Mouse (Mus musculus) heart, embryonic 11.5 days (tissue): ENCODE measurements around the gene Krt83. TPM values are rescaled to one million over a fixed set of nuclear protein-coding genes. Genes with fewer than 3 reads are reported as not detected.
"Not testable (repeated sequence)": the region's sequence is repeated elsewhere in the genome, so short reads cannot be mapped to it uniquely, and the experiment has no call there.

ENCODE experiments used
- ATAC-seq: fragments of 200-750 bp; cut with Nextera tagmentation; replicated peaks from 2 replicates; pipeline ENCODE4 v1.8.0; 2017; ENCODE audit warnings: moderate library complexity; ENCODE audit not compliant: insufficient number of reproducible peaks, low FRiP score, low TSS enrichment
- H3K27ac ChIP-seq: fragments of 300-500 bp; sonication (generic); 2 replicates; pipeline ENCODE4 v1.5.1; 2014; ENCODE audit warnings: mild to moderate bottlenecking, low read depth, low read length
- H3K27me3 ChIP-seq: fragments of 300-500 bp; sonication (generic); 2 replicates; pipeline ENCODE4 v1.6.1; 2014; ENCODE audit warnings: mild to moderate bottlenecking, low read length, mixed read lengths; ENCODE audit not compliant: control insufficient read depth, insufficient read depth
- H3K36me3 ChIP-seq: fragments of 300-500 bp; sonication (generic); 2 replicates; pipeline ENCODE4 v1.6.1; 2014; ENCODE audit warnings: mild to moderate bottlenecking, low read length, moderate library complexity, mixed read lengths; ENCODE audit not compliant: control insufficient read depth, insufficient read depth
- H3K4me1 ChIP-seq: fragments of 300-500 bp; sonication (generic); 2 replicates; pipeline ENCODE4 v1.6.1; 2014; ENCODE audit warnings: low read length; ENCODE audit not compliant: control insufficient read depth, insufficient read depth
- H3K4me2 ChIP-seq: fragments of 300-500 bp; sonication (generic); 2 replicates; pipeline ENCODE4 v1.6.1; 2014; ENCODE audit warnings: mild to moderate bottlenecking, moderate library complexity
- H3K4me3 ChIP-seq: fragments of 300-500 bp; sonication (generic); 2 replicates; pipeline ENCODE4 v1.5.1; 2014; ENCODE audit warnings: low read depth, low read length
- H3K9ac ChIP-seq: fragments of 300-500 bp; sonication (generic); 2 replicates; pipeline ENCODE4 v1.6.1; 2014; ENCODE audit warnings: mild to moderate bottlenecking, low read depth, low read length, moderate library complexity
- H3K9me3 ChIP-seq: fragments of 300-500 bp; sonication (generic); replicated peaks from 2 replicates; pipeline ENCODE4 v1.6.1; 2016; ENCODE audit warnings: low read length; ENCODE audit not compliant: control insufficient read depth
- WGBS: fragments of 180-500 bp; shearing (Covaris S2); extraction: QIAGEN DNeasy Blood & Tissue Kit; methylation state at CpG from one replicate; pipeline ENCODE4 v1.1.7; 2014; ENCODE audit not compliant: insufficient replicate concordance; 5-methylcytosine and 5-hydroxymethylcytosine counted together
- polyA plus RNA-seq: library from polyadenylated mRNA; unstranded; fragments of >200 nt; fragmentation: Nextera tagmentation; extraction: Ambion mirVana; gene quantifications from 2 replicates; pipeline ENCODE4 v1.2.1, GENCODE M21; 2014

Gene Krt83
- polyA plus RNA-seq: not detected in 2 replicates

DNA sequence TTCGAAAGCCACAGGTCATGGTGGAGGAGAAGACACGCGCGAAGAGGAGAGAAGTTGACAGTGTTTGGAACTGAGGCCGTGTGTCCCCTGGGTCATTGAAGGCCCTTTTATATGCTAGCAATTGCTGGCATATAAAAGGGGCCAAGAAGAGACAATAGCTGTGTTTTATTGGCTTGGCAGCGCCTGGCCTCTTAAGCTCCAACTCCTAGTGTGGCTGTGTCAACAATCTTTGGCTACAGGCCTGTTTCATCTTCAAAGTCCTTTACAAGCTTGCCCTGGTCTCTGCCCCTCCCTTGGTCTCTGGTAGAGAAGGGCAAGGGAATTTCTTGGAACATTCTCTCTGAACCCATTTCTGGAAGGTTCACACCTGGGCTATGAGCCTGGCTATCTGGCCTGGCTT, at the start of gene Krt83:
TSS of gene Krt83 (minus strand) at position 82 of the 400 bp plus-strand sequence.
- 89% methylated on average over 6 of the region's 6 CpGs for WGBS
- no peaks in the 10 kb centered on the region for H3K27me3 ChIP-seq
- H3K27ac ChIP-seq: no peak within 1 kb of the TSS
- H3K9me3 ChIP-seq: no peaks in the 10 kb centered on the region
- H3K36me3 ChIP-seq: no peaks in the 10 kb centered on the region
- ATAC-seq: no peak
- no peak within 1 kb of the TSS for H3K9ac ChIP-seq
- no peak within 1 kb of the TSS for H3K4me2 ChIP-seq
- H3K4me3 ChIP-seq: no peak within 1 kb of the TSS
- 0 out of 2 replicates have a peak, but pooled peaks cover 3% of the 10 kb centered on the region for H3K4me1 ChIP-seq

DNA sequence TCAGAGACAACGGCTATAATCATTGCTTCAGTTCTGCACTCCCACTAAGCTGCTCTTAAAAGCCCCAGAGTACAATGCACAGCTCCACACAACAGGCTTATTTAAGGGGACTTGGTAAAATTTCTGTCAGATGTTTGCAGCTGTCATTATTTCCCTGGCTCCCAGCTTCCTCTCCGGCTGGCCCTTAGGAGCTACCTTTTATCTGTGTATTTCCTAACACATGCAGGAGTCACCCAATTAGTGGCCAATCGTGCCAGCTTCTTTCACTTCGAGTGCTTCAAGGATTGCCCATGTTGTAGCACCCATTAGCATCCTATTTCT, 47.2 kb upstream of the Krt83 start:
- H3K27me3 ChIP-seq: peaks cover 14% of the 10 kb centered on the region
- ATAC-seq: no peak

DNA sequence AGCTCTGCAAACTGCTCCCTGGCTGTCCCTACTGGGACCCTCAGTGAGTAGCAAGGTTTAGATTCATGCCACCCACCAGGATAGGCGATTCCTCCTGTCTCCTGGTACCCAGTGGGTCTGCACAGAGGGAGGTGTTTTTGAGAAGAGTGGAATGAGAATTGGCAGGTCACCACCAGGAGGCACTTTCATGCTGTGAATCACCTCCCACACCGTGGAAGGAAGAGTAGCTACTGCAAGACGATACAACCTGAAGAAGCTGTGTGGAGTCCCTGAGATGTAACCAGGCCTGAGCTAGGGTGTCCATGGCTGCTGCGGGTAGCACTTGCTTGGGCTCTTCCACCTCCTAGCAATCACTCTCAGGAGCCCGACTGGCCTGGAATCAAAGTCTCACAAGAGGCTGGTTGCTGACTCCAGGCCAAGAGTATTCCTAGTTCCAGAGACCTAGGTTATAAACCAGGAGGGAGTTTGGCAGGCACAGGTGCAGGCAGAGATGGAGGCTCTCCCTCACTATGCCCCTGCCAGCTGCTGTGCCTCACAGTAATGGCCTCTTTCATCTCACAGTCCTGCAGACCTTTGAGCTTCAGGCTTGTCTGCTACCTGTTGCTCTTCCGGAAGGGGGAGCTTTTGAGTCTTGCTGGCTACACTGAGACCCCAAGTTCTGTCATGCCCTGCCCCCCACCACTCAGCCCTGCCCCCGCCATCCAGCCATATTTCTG, 46.7 kb upstream of the Krt83 start:
- Histone ChIP-seq H3K4me1 (no peaks in the 10 kb centered on the region), H3K27me3 (peaks cover 15% of the 10 kb centered on the region), H3K27ac (no peak overlapping the region), H3K4me2 (no peak overlapping the region), H3K36me3 (no peaks in the 10 kb centered on the region), H3K9ac (no peak overlapping the region), H3K9me3 (no peaks in the 10 kb centered on the region), H3K4me3 (no peak overlapping the region)
- WGBS: 41% methylated on average over 7 of the region's 7 CpGs
- ATAC-seq: no peak

More for the DNA sequence above, 47.2 kb upstream of the Krt83 start:
- no peak overlapping the region for H3K4me3 ChIP-seq
- H3K36me3 ChIP-seq: no peaks in the 10 kb centered on the region
- H3K4me2 ChIP-seq: no peak overlapping the region
- H3K9ac ChIP-seq: no peak overlapping the region
- no peaks in the 10 kb centered on the region for H3K4me1 ChIP-seq
- H3K9me3 ChIP-seq: no peaks in the 10 kb centered on the region
- 55% methylated on average over 4 of the region's 4 CpGs for WGBS
- H3K27ac ChIP-seq: no peak overlapping the region

DNA sequence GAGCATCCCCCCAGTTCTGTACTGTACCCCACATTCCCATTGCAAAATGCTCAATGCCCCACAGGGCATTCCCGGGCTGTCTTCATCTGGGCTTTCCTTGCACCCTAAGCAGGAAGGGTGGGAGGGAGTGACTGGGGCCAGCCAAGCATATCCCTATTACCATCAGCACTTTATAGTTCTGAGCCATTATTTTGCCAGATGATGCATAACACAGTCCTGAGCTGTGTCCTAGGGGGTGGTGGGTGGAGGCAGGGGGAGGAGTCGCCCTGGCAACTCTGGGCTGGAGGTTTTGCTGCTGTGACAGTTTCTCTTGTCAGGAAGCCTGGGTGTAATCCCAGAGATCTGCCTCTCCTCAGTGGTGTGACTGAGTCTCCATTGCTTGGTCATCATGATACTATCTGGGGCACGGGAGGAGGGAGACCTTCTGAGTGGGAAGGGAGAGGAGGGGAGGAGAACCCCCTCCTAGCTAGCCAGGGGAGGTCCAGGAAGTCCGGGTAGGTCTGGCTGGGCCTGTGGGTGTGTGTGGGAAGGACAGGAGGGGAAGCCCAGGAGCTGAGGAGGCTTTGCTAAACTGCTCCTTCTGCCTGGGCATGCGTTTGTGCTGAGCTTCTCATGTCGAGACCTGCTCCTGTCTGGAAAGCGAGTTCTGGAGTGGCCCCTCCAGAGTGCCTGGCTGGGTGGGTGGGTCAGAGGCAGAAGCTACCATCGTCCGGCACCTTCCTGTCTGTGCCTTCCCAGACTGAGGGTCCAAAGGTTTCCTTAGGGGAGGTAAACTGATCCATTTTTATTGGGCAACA, 44.9 kb upstream of the Krt83 start:
- ATAC-seq: no peak
- Histone ChIP-seq H3K27ac (no peak overlapping the region), H3K9me3 (no peaks in the 10 kb centered on the region), H3K36me3 (no peaks in the 10 kb centered on the region), H3K9ac (no peak overlapping the region), H3K4me1 (no peaks in the 10 kb centered on the region), H3K4me2 (no peak overlapping the region), H3K27me3 (peaks cover 7% of the 10 kb centered on the region; the same call in 1 of the 2 replicates), H3K4me3 (no peak overlapping the region)
- 56% methylated on average over 9 of the region's 9 CpGs for WGBS

DNA sequence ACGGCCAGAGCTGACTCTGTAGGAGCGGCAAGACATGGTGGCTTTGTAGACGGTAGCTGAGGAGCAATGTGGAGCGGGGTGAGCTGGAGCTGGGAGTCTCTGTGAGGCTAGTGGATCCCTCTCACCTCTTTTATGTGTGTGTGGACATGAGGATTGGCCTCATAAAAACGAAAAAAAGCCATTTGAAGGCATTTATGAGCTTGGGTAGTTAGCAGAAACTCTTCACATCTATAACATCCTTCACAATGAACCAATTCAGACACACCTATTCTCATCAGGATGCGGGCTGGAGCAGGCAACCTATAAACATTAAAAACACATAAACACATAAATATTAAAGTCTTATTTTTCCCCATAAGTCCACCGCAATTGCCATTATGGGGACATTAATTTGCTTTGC, 41.4 kb upstream of the Krt83 start, which contains the start of gene Krt84:
TSS of gene Krt84 (minus strand) at position 101 of the 400 bp plus-strand sequence.
- Histone ChIP-seq H3K36me3 (no peaks in the 10 kb centered on the region), H3K4me1 (no peaks in the 10 kb centered on the region), H3K9me3 (no peaks in the 10 kb centered on the region), H3K27ac (no peak within 1 kb of the TSS), H3K9ac (no peak within 1 kb of the TSS), H3K4me3 (no peak within 1 kb of the TSS), H3K27me3 (peaks cover 7% of the 10 kb centered on the region; the same call in 1 of the 2 replicates), H3K4me2 (no peak within 1 kb of the TSS)
- WGBS: 77% methylated on average over 7 of the region's 7 CpGs
- ATAC-seq: no peak

DNA sequence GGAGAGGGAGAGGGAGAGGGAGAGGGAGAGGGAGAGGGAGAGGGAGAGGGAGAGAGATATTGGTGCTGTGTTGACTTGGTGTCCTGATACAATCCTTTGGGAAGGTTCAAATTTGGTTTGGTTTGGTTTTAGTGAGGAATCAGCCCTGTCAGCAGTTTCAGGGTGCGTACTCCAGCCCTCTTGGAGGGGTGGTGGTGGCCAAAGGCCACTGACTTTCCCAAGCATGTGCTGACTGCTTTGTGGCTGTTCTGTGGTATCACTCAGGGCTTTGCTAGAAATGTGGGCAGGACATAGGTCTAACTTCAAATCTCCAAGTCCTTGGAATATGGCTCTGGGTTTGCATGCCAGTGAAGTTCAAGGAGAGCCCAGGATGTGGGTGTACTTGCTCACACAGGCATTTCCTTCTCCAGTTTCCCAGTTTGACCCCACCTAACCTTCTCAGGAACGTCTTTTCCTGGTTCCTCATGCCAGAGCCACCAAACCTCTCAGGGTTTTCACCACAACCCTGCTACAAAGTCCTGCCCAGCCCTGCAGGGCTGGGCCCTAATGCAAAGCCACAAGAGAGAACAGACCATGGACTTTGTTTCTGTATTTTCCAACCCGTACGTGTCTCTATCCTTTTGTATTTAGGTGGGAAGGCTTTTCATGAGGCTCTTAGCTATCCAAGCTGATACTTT, 31.4 kb upstream of the Krt83 start:
- peaks cover 23% of the 10 kb centered on the region for H3K27me3 ChIP-seq
- WGBS: 67% methylated on average over 4 of the region's 4 CpGs
- no peak for ATAC-seq

DNA sequence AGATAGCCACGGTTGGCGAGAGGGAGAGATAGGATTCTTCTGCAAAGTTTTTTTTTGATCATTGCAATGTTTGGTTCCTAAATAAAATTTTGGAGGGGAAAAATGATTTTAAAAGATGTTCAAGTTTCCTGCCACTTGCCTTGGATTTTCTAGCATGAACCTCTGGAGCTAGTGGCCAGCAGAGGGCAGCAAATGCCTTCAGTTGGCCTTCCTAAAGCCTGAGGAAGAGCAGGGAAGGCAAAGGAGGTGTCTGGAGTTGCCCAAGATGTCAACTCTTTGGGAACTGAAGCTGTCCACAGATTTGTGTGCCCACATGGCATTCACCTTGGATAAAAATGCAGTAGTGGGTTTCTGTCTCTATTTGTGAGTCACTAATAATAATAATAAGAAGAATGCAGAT, 28.5 kb upstream of the Krt83 start:
- peaks cover 19% of the 10 kb centered on the region for H3K27me3 ChIP-seq
- 13% methylated on average over 2 of the region's 2 CpGs for WGBS

More for the DNA sequence above, 31.4 kb upstream of the Krt83 start:
- Histone ChIP-seq H3K9me3 (no peaks in the 10 kb centered on the region), H3K36me3 (no peaks in the 10 kb centered on the region), H3K27ac (no peak overlapping the region), H3K9ac (no peak overlapping the region), H3K4me1 (no peaks in the 10 kb centered on the region), H3K4me3 (no peak overlapping the region), H3K4me2 (no peak overlapping the region)

DNA sequence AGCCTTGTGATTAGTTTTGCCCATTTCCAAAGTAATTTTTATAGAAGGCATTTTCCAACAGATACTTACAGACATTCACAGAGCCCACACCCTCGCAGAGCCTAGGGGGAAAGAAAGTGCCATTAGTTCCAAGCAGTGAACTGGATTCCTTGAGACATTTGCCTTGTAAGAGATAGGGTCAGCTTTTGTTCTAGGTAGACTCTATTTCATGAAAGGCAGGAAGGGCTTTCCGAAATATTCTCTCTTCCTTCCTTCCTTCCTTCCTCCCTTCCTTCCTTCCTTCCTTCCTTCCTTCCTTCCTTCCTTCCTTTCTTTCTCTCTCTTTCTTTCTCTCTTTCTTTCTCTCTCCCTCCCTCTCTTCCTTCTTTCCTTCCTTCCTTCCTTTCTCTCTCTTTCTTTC, 25.8 kb upstream of the Krt83 start, which contains the start of gene Gm49425:
TSS of gene Gm49425 (minus strand) at position 101 of the 400 bp plus-strand sequence.
- not testable (repeated sequence) for H3K9ac ChIP-seq, H3K9me3 ChIP-seq, H3K4me3 ChIP-seq, H3K4me1 ChIP-seq, H3K27ac ChIP-seq, H3K36me3 ChIP-seq, ATAC-seq, H3K4me2 ChIP-seq
- H3K27me3 ChIP-seq: peaks cover 15% of the 10 kb centered on the region
- WGBS: 67% methylated on average over 2 of the region's 2 CpGs

More for the DNA sequence above, 28.5 kb upstream of the Krt83 start:
- Histone ChIP-seq H3K4me3 (no peak overlapping the region), H3K36me3 (no peaks in the 10 kb centered on the region), H3K9me3 (no peaks in the 10 kb centered on the region), H3K9ac (no peak overlapping the region), H3K4me1 (no peaks in the 10 kb centered on the region), H3K4me2 (no peak overlapping the region), H3K27ac (no peak overlapping the region)
- ATAC-seq: no peak
